Mouse (Mus musculus) CH12.LX (cell line): ENCODE results near the gene Podn. TPM values are rescaled to one million over a fixed set of nuclear protein-coding genes. Genes with fewer than 3 reads are reported as not detected.

Experiments used
- DNase-seq: peaks from one replicate; pipeline ENCODE4 v3.0.0-alpha.2; 2013; ENCODE audit errors: extremely low read depth
- H3K27ac ChIP-seq: 2 replicates; pipeline ENCODE4 v1.5.1; 2012; ENCODE audit warnings: low read depth, mild to moderate bottlenecking, control low read depth, moderate library complexity; ENCODE audit not compliant: insufficient read depth
- H3K27me3 ChIP-seq: replicated peaks from 2 replicates; pipeline ENCODE3; 2012; ENCODE audit warnings: inconsistent platforms
- H3K36me3 ChIP-seq, 2 experiments: replicated peaks in 1 of 2; 2 replicates each; pipeline versions ENCODE3 to v1.6.1; 2012; ENCODE audit warnings: inconsistent platforms in 1 of 2, low read length in 1 of 2, mild to moderate bottlenecking in 1 of 2, mixed read lengths in 1 of 2, moderate library complexity in 1 of 2; ENCODE audit not compliant: control insufficient read depth in 1 of 2, insufficient read depth in 1 of 2
- H3K4me1 ChIP-seq, 2 experiments: 2 replicates each; pipeline ENCODE4 v1.6.1; 2012; ENCODE audit warnings: inconsistent platforms in 1 of 2, moderate library complexity in 1 of 2; ENCODE audit not compliant: insufficient read depth in 2 of 2, control insufficient read depth in 1 of 2
- H3K4me2 ChIP-seq: 2 replicates; pipeline ENCODE4 v1.6.1; 2012; ENCODE audit warnings: low read depth, mild to moderate bottlenecking, control low read depth; ENCODE audit not compliant: poor library complexity, insufficient read depth, severe bottlenecking
- H3K4me3 ChIP-seq, 3 experiments: fragments of 150-350 bp in 1 of 3; sonication (generic) in 1 of 3; replicated peaks in 1 of 3; 2 replicates each; pipeline versions ENCODE3 to v1.5.1; 2011 to 2012; ENCODE audit warnings: low read depth in 2 of 3, low read length in 2 of 3, mild to moderate bottlenecking in 2 of 3, moderate library complexity in 2 of 3, control low read depth in 1 of 3, improper control_type of control experiment in 1 of 3, inconsistent platforms in 1 of 3, mixed read lengths in 1 of 3; ENCODE audit not compliant: poor library complexity in 1 of 3
- H3K79me2 ChIP-seq: replicated peaks from 2 replicates; pipeline ENCODE4 v1.6.1; 2012; ENCODE audit warnings: mild to moderate bottlenecking, moderate library complexity; ENCODE audit not compliant: control insufficient read depth, poor library complexity, insufficient read depth, severe bottlenecking; ENCODE audit errors: extremely low read depth
- H3K9ac ChIP-seq: 2 replicates; pipeline ENCODE4 v1.6.1; 2012; ENCODE audit warnings: low read depth, mild to moderate bottlenecking, control low read depth, moderate library complexity; ENCODE audit not compliant: insufficient read depth
- H3K9me3 ChIP-seq: replicated peaks from 2 replicates; pipeline ENCODE3; 2012; ENCODE audit warnings: low read length, inconsistent platforms, mixed read lengths
- CHD1 ChIP-seq: IDR thresholded peaks from 2 replicates; pipeline ENCODE4 v1.6.1; 2012; ENCODE audit warnings: low read depth, low read length, improper control_type of control experiment, inconsistent platforms
- E2F4 ChIP-seq: IDR thresholded peaks from 2 replicates; pipeline ENCODE4 v1.6.1; 2011; ENCODE audit warnings: low read depth, low read length, improper control_type of control experiment; ENCODE audit not compliant: insufficient replicate concordance
- EP300 ChIP-seq: IDR thresholded peaks from 2 replicates; pipeline ENCODE4 v1.6.1; 2011; ENCODE audit warnings: low read length, improper control_type of control experiment
- GABPA ChIP-seq: IDR thresholded peaks from 2 replicates; pipeline ENCODE4 v1.6.1; 2012; ENCODE audit warnings: low read depth, low read length, improper control_type of control experiment, inconsistent platforms; ENCODE audit not compliant: insufficient replicate concordance
- JUN ChIP-seq: IDR thresholded peaks from 2 replicates; pipeline ENCODE4 v1.6.1; 2011; ENCODE audit warnings: low read depth, mild to moderate bottlenecking, low read length, improper control_type of control experiment, moderate library complexity; ENCODE audit not compliant: insufficient read depth
- KAT2A ChIP-seq: IDR thresholded peaks from 2 replicates; pipeline ENCODE4 v1.6.1; 2012; ENCODE audit warnings: low read length, improper control_type of control experiment, inconsistent platforms; ENCODE audit not compliant: insufficient replicate concordance
- MAX ChIP-seq: IDR thresholded peaks from 2 replicates; pipeline ENCODE4 v1.6.1; 2011; ENCODE audit warnings: low read length, improper control_type of control experiment
- MXI1 ChIP-seq: IDR thresholded peaks from 2 replicates; pipeline ENCODE4 v1.6.1; 2011; ENCODE audit warnings: mild to moderate bottlenecking, low read depth, low read length, improper control_type of control experiment
- PAX5 ChIP-seq: IDR thresholded peaks from 2 replicates; pipeline ENCODE4 v1.6.1; 2012; ENCODE audit warnings: low read length, inconsistent platforms, mixed read lengths
- SMC3 ChIP-seq: IDR thresholded peaks from 2 replicates; pipeline ENCODE4 v1.6.1; 2011; ENCODE audit warnings: low read depth, low read length, improper control_type of control experiment
- TBP ChIP-seq: conservative IDR thresholded peaks from 2 replicates; pipeline ENCODE4 v1.6.1; 2011; ENCODE audit warnings: low read depth, low read length, improper control_type of control experiment
- TCF12 ChIP-seq: IDR thresholded peaks from 2 replicates; pipeline ENCODE4 v1.6.1; 2014; ENCODE audit warnings: low read depth, mild to moderate bottlenecking, inconsistent platforms, low read length, improper control_type of control experiment
- ZMIZ1 ChIP-seq: IDR thresholded peaks from 2 replicates; pipeline ENCODE4 v1.6.1; 2012; ENCODE audit warnings: low read depth, mild to moderate bottlenecking, inconsistent platforms, low read length, improper control_type of control experiment
- dilution Hi-C: fragments of 300-500 bp; cut with MboI; formaldehyde crosslinking; loops from 2 replicates; pipeline ENCODE4 v1.14.3; 2020; ENCODE audit warnings: low sequenced_read_pairs; ENCODE audit not compliant: extremely low pct_unique_long_range_greater_than_20kb, extremely low pct_ligation_motif_present
- in situ Hi-C: fragments of 300-500 bp; cut with MboI; formaldehyde crosslinking; loops from 3 replicates; pipeline ENCODE4 v1.14.3; 2019; ENCODE audit warnings: low sequenced_read_pairs, low pct_ligation_motif_present, low pct_unique_long_range_greater_than_20kb, mixed read lengths
- polyA plus RNA-seq: library from polyadenylated mRNA; unstranded; fragments of >175 nt; gene quantifications from 2 replicates; pipeline ENCODE4 v1.2.1, GENCODE M21; 2012; ENCODE audit warnings: low read depth; ENCODE audit not compliant: insufficient read length
- total RNA-seq, 2 experiments: library from RNA; depleted of rRNA; stranded (reverse); fragments of 300-350 nt in 1 of 2; fragments of >200 nt in 1 of 2; gene quantifications; 2 replicates each; pipeline ENCODE4 v1.2.3; 2012 to 2014

Gene Podn
- total and polyA plus RNA-seq, 3 experiments: 0.04 TPM; not detected in 2

DNA sequence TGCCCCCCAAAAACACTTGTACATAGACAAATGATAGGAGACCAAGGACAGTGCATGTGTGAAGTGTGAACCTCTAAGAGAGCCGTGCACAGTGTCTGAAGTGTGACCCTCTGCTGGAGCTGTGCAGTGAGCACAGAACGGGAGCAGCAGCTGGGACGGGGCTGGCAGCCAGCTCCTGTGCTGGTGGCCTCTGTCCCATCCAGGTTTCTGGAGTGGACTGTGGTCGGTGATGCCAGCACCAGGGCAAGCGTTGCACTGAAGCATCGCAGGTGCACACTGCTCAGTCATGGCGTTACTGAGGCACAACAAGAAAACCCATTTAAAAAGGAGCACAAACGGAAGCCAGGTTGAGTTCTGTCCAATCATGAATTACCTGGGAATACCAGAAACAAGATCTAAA, 50.1 kb downstream of the Podn start:
- DNase-seq: no peak
- in situ Hi-C loops (no loop called here), dilution Hi-C loops (no loop called here)
- Histone ChIP-seq H3K27ac (no peak overlapping the region), H3K36me3 (peaks cover 43 to 78% of the 10 kb centered on the region in 2 experiments), H3K9me3 (no peaks in the 10 kb centered on the region), H3K79me2 (no peaks in the 10 kb centered on the region), H3K4me3 (no peak overlapping the region), H3K27me3 (no peaks in the 10 kb centered on the region), H3K4me2 (no peak overlapping the region), H3K4me1 (peaks cover 0 to 6% of the 10 kb centered on the region in 2 experiments; a peak in 1 of 4 replicates), H3K9ac (no peak overlapping the region)
- TF ChIP-seq MAX: no peak
- no peak for TF ChIP-seq CHD1
- no peak for TF ChIP-seq KAT2A

DNA sequence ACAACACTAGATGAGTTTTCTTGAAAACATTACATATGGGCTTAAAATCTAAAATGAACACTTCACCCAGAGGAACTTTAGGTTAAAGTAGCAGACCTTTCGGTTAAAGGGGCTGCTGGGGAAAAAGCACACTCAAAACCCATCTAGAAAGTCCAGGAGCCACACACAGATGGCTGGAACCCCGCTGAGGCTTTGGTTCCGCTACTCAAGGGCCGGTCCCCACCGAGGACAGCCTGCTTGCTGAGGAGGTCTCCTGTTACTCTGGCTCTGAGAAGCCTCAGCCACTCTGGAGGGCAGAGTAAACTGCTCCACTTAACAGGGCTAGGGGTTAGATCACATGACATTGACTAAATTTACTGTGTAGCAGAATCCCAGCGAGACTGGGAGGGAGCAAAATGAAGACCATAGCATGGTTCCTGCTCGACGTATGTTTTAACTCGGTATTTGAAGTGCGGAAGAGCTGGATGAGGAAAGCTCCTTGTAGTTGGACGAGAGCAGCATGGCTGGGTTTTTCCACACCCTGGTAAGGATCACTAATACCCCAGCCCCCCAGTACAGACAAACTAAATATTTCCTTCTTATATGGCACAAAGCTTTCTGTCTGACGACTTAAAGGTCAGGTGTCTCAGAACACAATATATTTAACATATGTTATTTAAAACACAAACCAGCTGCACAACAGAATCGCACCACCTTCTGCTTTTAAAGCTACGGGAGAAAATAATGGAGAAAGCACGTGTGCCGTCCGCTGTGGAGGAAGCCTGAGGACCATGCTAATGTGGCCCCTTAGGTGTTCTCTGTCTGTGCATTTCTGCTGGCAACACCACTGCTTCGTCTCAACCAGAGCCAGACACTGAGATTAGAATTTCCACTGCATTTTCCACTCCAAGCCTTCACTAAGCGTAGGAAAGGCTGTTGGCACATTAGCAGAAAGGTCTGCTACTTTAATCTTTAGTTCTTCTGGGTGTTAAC, 50.8 kb downstream of the Podn start:
- no peak for TF ChIP-seq ZMIZ1
- no peak for TF ChIP-seq TCF12
- TF ChIP-seq CHD1: no peak
- TF ChIP-seq EP300: no peak
- TF ChIP-seq GABPA: no peak
- no peak for TF ChIP-seq MXI1
- TF ChIP-seq E2F4: no peak
- no peak for TF ChIP-seq JUN
- TF ChIP-seq MAX: no peak
- TF ChIP-seq TBP: no peak
- TF ChIP-seq PAX5: no peak
- no peak for TF ChIP-seq SMC3
- no peaks in the 10 kb centered on the region for H3K27me3 ChIP-seq
- H3K4me1 ChIP-seq: peaks cover 0 to 6% of the 10 kb centered on the region in 2 experiments; a peak in 1 of 4 replicates
- no peak overlapping the region for H3K9ac ChIP-seq
- H3K36me3 ChIP-seq: peaks cover 39 to 76% of the 10 kb centered on the region in 2 experiments
- H3K9me3 ChIP-seq: no peaks in the 10 kb centered on the region
- no peak overlapping the region for H3K27ac ChIP-seq
- no peak overlapping the region for H3K4me3 ChIP-seq
- DNase-seq: no peak
- in situ Hi-C loops (no loop called here), dilution Hi-C loops (no loop called here)
- no peaks in the 10 kb centered on the region for H3K79me2 ChIP-seq
- H3K4me2 ChIP-seq: no peak overlapping the region
